Mouse (Mus musculus) embryonic stem cell, embryonic (primary cell): ENCODE measurements at regions not wholly inside any gene's neighbourhood (a gene's known extent, or its start where the extent isn't known, plus 50 kb on each side); places are given as distances from the start of the nearest gene placed in this dataset.
"Not testable (repeated sequence)": the region's sequence is repeated elsewhere in the genome, so short reads cannot be mapped to it uniquely, and the experiment has no call there.

Experiments
- CTCF ChIA-PET, 4 experiments: fragments of 300-600 bp in 2 of 4; fragments of 350-600 bp in 2 of 4; sonication (Branson Sonifier 250); formaldehyde crosslinking; loops; one replicate each; lab custom pipeline; 2022; ENCODE audit warnings: inconsistent platforms in 2 of 4; lab: Charles Lee
- POLR2A ChIA-PET, 4 experiments: fragments of 300-600 bp in 2 of 4; fragments of 350-600 bp in 2 of 4; sonication (Branson Sonifier 250); formaldehyde crosslinking; loops; one replicate each; lab custom pipeline; 2022; ENCODE audit warnings: antibody characterized with exemption in 4 of 4, inconsistent platforms in 1 of 4; lab: Charles Lee

GRCm38 (mm10) chr9:17987606-17988005 is 304.3 kb upstream of the Chordc1 start:
- ChIA-PET CTCF (no interaction called here), POLR2A (no interaction called here)

GRCm38 (mm10) chr9:18002557-18002956 is 289.4 kb upstream of the Chordc1 start:
- ChIA-PET POLR2A (no interaction called here), CTCF (interaction anchor here in 2 of 4 experiments (0.5 to 1.3 kb wide), 4 partner anchors 276 to 1501 kb away, joined by 3 to 6 read pairs (median 4); no protein-coding TSS in a partner anchor)

- POLR2A ChIA-PET, result interaction anchor here in 1 of 4 experiments (1.0 kb wide), 1 partner anchor 38 kb away, joined by 3 read pairs; no protein-coding TSS in a partner anchor
These were observed 250.6 kb upstream of the Chordc1 start for GRCm38 (mm10) chr9:18041346-18041745.

GRCm38 (mm10) chr9:18042636-18043035 is 249.3 kb upstream of the Chordc1 start:
- CTCF ChIA-PET, POLR2A ChIA-PET: not testable (repeated sequence)

More at GRCm38 (mm10) chr9:18041346-18041745, 250.6 kb upstream of the Chordc1 start:
- CTCF ChIA-PET, result no interaction called here

- ChIA-PET POLR2A (no interaction called here), CTCF (no interaction called here)
These were observed 215.0 kb upstream of the Chordc1 start for GRCm38 (mm10) chr9:18076942-18077341.

- POLR2A ChIA-PET, CTCF ChIA-PET: not testable (repeated sequence)
These were observed 213.5 kb upstream of the Chordc1 start for GRCm38 (mm10) chr9:18078446-18078845.

- CTCF ChIA-PET, result not testable (repeated sequence)
- POLR2A ChIA-PET, result interaction anchor here in 1 of 4 experiments (0.9 kb wide), 1 partner anchor 38 kb away, joined by 3 read pairs; no protein-coding TSS in a partner anchor
These were observed 212.8 kb upstream of the Chordc1 start for GRCm38 (mm10) chr9:18079120-18079519.
